Mouse (Mus musculus) layer of hippocampus, postnatal 36 days (tissue): ENCODE results near the gene Olfr1340. TPM values are rescaled to one million over a fixed set of nuclear protein-coding genes. Genes with fewer than 3 reads are reported as not detected.

ENCODE experiments used
- DNase-seq, 2 experiments: peaks; one replicate each; pipeline ENCODE4 v3.0.0; 2022
- total RNA-seq, 2 experiments: library from RNA; stranded (reverse); gene quantifications; 2 replicates each; pipeline ENCODE4 v1.2.3; 2021

Olfr1340 gene
- not detected for total RNA-seq

DNA sequence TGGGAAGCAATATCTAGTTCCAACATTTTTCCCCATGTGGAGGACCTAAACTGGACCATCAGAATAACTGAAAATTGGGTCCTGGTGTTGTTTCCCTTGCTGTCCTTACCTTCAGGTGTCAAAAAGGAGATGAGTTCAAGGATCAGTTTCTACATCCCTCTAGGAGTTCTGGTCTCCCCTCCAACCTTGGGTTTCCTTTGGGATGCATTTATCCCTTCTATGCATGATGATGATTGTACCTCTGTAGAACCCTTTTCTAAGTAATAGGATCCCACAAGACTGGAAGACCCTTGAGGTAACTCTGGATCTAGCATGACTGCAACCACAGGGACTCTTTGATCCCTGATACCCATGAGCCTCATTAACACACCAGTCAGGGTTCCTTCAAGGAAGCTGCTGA is at the start of gene Olfr1340:
Gene Olfr1340 (plus strand): TSS at position 301 of the 400 bp plus-strand sequence.
- DNase-seq, result no peak

DNA sequence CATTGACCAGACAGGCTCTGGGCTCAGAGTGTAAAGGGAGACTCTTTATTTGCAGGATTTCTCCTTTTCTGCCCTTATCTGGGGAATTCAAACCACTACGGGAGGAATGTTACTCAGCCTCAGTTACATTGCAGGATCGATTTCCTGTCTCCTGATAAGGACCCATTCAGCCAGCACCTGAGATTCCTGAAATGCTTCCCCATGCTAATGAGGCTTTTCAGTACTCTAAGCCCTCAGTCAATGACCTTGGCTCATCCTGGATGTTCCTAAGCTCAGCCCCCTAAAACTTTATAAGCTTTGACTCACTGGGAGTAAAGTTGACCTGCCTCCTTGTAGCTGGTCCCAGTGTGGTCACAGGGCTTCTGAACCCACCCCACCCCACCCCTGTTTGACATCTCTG is 32.9 kb upstream of the Olfr1340 start:
- DNase-seq, result no peak

DNA sequence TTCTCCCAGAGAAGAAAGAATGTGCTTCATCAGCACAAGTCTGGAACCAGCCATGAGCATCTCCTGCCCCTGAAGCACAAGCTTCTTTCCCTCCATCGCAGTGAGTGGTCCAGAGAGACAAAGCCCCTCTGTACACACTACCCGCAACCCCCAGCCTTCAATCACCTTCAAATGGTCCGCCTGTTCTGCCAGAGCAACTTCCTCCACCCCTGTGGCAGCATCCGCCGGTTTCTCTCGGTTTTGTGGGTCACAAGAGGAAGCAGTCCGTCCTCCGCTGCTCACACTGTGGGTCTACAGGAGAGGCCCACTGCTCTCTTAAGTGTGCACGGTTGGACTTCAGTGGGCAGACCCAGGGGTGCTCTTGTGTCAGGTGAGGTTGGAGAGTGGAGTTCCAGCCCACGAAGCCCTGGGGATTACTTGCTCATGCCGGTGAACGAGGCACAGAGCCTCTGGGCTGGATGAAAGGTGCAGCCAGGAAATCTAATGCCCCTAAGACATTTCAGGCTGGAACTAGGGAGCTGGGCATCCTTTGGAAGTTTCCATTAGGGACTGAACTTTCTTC is 27.4 kb upstream of the Olfr1340 start, which contains the start of gene Olfr1342:
Gene Olfr1342 (minus strand): TSS at position 345 of the 562 bp plus-strand sequence.
- no peak for DNase-seq

DNA sequence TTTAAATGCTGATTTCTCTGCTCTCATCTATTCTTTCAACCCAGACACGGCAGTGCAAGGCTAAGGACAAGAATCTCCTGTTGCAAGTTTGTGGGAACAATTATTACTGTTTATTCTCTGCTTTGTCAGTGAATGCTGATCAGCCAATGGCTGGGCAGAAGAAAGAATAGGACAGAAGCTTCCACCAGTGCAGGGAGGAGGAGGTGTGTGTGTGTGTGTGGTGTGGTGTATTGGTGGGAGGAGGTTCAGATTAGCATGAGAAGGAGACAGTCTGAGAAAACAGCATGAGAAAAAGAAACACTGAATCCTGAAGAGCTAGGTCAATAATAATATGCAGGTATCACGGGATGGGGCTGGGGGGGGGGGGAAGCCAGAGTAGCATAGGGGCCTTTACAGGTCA is 26.1 kb upstream of the Olfr1340 start:
- no peak for DNase-seq

DNA sequence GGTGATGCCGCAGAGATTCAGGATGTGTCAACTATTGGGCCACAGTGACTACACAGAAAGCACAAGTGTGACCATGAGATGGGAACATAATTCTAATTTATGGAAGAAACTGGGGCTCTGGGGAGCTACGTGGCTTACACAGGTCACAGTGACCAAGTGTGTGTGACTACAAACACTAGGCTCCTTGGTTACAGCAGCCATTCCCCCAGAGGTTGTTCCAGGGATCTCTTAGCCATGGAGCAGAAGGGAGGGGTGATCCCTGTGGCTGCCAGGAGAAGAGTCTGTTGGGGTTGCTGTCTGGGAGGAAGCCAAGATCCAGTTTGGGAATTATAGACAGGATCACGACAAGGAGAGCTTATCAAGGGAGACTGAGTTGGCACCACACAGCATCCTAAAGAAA is 16.7 kb upstream of the Olfr1340 start, which contains the start of gene Olfr1341:
Gene Olfr1341 (plus strand): TSS at position 301 of the 400 bp plus-strand sequence.
- DNase-seq, result no peak

DNA sequence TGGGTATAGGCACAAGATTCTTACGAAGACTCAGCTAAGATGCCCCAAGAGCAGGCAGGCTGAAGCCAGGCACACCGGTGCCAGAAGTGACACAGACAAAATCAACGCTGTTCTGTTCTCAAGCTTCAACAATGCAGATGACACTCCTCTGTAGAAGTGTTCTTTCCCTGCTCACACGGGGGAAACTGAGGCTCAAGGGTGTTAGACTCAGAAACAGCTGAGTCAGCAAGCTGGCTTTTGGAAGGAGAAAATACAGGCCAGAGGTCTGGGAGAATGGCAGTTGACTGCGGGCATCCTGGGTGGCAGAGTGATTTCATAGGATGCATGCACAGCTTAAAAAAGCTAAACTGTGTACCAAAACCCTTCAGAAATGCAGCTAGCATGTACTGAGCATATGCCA is 11.9 kb upstream of the Olfr1340 start:
- no peak for DNase-seq

DNA sequence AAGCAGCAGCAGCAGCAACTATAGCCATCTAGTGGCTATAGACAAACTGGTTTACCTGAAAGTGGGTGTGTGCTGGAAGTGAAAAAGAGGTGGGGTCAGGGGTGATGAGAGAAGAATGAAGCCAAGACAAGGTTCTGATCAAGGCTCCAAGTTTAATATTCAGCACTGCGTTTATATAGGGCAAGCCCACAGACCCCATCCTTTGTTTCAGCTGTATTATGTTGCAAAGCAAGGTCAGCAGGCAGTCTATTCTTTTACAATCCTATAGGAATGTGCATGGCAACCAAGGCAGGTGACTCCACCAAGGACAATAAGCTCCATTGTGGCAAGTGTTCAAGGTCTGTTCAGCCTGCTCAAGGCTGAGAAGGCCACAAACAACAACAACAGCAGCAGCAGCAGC is 8.3 kb upstream of the Olfr1340 start:
- no peak for DNase-seq

DNA sequence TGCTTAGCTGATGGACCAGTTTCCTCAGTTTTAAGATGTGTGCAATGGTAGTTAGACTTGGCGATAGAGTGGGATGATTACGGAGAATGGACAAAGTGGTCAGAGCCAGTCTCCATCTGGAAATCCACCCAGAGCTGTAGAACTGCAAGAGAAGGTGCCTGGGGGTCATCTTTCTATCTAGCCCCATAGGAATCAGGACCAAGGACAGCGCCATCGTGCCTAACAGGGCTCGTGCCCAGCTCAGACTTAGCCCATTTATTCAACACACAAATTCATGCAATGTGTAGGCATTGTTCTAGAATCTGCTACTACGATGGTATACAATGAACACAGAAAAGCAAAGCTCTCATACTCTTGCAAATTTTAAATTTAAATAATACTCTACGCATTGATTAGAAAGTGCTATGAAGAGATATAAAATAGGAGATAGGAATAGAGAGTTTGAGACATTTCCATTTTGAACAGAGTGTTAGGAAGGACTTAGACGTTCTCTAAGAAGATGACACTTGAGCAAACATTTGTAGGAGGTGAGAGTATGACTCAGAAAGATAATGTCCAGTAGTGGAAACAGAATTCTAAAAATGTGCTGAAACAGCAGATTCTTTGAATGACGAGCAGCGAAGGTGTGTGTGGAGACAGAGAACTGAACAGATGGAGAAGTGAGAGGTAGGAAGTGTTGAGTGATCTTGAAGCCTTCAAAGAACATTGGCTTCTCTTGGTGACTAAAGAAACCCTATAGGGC is 2.0 kb downstream of the Olfr1340 start:
- no peak for DNase-seq

DNA sequence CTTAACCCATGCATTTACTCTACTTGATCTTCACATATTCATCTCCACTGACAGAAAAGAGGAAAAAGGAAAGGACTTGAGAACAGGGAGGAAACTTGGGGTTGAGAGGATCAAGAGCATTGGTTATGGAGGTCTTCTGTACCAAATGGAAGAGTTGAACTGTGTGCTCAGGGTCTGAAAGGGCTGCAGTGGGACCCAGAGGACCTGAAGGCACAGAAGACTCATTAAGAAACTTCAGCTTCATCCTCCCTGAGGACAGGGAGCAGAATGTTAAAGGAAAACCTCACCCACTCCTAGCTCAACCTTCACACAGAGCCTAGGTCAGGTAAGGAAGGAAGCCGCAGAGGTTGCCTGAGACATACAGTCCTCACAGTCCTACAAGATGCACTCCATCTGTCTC is 11.9 kb downstream of the Olfr1340 start, which contains the start of gene Olfr1339:
Gene Olfr1339 (plus strand): TSS at position 301 of the 400 bp plus-strand sequence.
- DNase-seq, result no peak

DNA sequence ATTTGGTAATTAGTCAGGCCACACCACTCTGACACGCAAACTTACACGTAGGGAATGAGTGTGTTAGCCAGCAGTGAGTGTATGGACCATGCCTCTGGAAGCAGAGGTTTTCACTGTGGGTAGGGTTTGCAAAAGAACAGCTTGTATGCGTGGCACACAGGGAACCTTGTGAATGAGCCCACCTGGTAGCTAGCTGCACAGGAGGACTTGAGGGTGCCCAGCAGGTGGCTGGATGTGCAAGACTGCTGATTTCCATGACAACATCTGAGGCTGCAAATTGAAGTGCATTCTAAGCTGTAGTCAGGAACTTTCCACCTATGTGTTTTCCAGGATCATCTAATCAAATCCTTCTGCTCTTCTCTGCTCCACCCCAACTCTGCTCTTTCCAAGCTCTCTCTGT is 19.6 kb downstream of the Olfr1340 start:
- no peak for DNase-seq

DNA sequence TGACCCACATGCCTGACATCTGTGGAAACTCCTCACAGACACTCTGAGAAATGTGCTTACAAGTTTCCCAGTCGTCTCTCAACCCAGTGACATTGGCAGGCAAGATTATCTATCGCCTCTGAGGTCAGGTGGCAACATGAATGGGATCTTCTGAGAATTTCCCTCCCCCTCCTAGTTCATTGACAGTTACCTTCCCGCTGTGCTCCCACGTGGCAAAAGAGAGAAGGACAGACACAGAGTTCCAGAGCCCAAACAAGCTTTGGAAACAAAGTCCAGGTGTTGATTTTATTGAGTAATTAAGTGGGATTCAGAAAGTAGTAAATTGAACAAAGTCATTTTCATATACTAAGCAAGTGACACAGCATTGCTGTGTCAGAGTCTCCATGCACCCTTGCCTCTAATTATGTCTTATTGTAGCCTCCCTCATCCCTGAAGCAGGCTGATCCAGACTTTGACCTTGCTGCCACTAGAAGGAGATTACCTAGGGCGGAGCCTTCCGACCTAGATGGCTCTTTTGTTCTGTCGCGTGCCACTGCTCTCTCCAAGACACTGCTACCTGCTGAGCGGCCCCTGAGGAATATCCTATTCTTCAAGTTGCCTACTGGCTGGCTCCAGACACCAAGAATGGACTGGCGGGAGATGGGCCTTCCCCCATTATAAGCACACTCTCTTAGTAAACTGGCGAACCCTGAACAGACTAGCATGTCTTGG is 21.2 kb downstream of the Olfr1340 start:
- no peak for DNase-seq

DNA sequence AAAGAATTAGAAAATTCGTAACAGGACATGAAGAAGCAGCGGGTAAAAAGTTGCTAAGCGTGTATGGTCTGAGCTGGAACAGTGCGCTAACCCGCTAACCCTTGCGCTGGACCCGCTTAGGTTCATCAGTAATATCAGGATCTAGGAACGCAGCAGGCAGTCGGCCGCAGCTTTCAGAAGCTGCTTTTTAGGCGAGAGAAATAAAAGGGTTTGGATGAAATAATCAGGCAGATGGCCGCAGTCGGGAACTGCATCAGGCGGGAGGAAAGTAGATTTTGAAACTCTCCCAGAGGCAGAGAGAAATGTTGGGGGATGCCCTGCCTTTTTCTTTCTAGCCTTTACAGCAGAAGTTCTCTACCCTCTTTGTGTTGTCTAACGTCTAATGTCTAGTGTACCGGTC is 21.9 kb downstream of the Olfr1340 start:
- DNase-seq, result peak in 1 of 2 experiments; percentile 7

DNA sequence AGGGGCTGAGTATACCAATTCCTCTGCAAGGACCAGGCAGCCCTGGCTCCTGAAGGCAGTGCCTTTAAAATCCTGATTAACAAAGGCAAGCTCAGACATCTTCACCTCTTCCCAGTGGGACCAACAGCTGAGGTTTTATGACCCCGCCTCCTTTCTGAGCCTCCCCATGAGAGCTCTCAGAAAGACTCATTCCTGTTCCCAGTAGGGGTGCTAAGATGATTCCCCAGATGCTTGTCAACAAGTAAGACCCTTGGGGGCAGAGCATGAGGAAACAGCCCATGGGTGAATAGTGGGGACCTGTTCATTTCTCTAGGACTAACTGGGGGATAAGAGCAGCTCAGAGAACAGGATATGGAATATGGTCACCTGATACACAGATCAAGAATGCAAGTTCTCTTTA is 38.7 kb downstream of the Olfr1340 start, which contains the start of gene Olfr1338:
Gene Olfr1338 (minus strand): TSS at position 101 of the 400 bp plus-strand sequence.
- DNase-seq, result no peak

Other genes starting within 250 kb of the Olfr1340 start
- gene Tie1, start 230.1 kb upstream of the Olfr1340 start, total RNA-seq, result 1 to 10 TPM; 7.1 to 8.5 TPM
- not detected for gene 2610528J11Rik, start 193.1 kb upstream of the Olfr1340 start, total RNA-seq
- 1 to 10 TPM; 5.6 to 8.1 TPM for gene Tmem125, start 176.1 kb upstream of the Olfr1340 start, total RNA-seq
- gene Cfap57, start 99.4 kb upstream of the Olfr1340 start, total RNA-seq, result under 1 TPM; 0.78 to 0.90 TPM
- 10 to 100 TPM; 61.8 to 64.2 TPM for gene Ebna1bp2, start 99.3 kb upstream of the Olfr1340 start, total RNA-seq
- gene Olfr62, start 61.2 kb upstream of the Olfr1340 start, total RNA-seq, result not detected
- gene Olfr1342, start 27.4 kb upstream of the Olfr1340 start, total RNA-seq, result not detected
- not detected for gene Olfr1341, start 16.6 kb upstream of the Olfr1340 start, total RNA-seq
- gene Olfr1339, start 12.0 kb downstream of the Olfr1340 start, total RNA-seq, result not detected
- not detected for gene Olfr1338, start 38.6 kb downstream of the Olfr1340 start, total RNA-seq
- gene Olfr1337, start 62.4 kb downstream of the Olfr1340 start, total RNA-seq, result not detected
- gene Olfr1335, start 89.8 kb downstream of the Olfr1340 start, total RNA-seq, result not detected
- not detected for gene Olfr1333, start 116.1 kb downstream of the Olfr1340 start, total RNA-seq
- gene Olfr1331, start 144.5 kb downstream of the Olfr1340 start, total RNA-seq, result not detected
- not detected for gene Olfr1330, start 168.5 kb downstream of the Olfr1340 start, total RNA-seq
- not detected for gene Olfr1329, start 197.3 kb downstream of the Olfr1340 start, total RNA-seq
- not detected for gene Olfr1328, start 218.5 kb downstream of the Olfr1340 start, total RNA-seq
- under 1 TPM; 0.15 to 0.88 TPM for gene Lao1, start 241.4 kb downstream of the Olfr1340 start, total RNA-seq